Mouse (Mus musculus) G1E (cell line): ENCODE measurements around the gene Prm2.

Experiments
- CTCF ChIP-seq: IDR thresholded peaks from 2 replicates; pipeline ENCODE4 v1.5.1; 2012; ENCODE audit warnings: low read depth, low read length, inconsistent platforms, mixed read lengths
- GATA1 ChIP-seq: IDR thresholded peaks from 2 replicates; pipeline ENCODE4 v1.6.1; 2012; ENCODE audit warnings: borderline replicate concordance, low read length, inconsistent platforms, mixed read lengths
- GATA2 ChIP-seq: IDR thresholded peaks from 2 replicates; pipeline ENCODE4 v1.6.1; 2012; ENCODE audit warnings: low read depth, low read length, inconsistent platforms, borderline replicate concordance
- POLR2AphosphoS5 ChIP-seq: IDR thresholded peaks from 2 replicates; pipeline ENCODE4 v1.6.1; 2012; ENCODE audit warnings: low read depth, low read length, inconsistent platforms; ENCODE audit not compliant: insufficient replicate concordance
- TAL1 ChIP-seq: conservative IDR thresholded peaks from 2 replicates; pipeline ENCODE4 v1.6.1; 2012; ENCODE audit warnings: low read depth, low read length, inconsistent platforms, mixed read lengths

- no peak for TF ChIP-seq CTCF
- no peak for TF ChIP-seq GATA1
- TF ChIP-seq TAL1: no peak
- no peak for TF ChIP-seq GATA2
- TF ChIP-seq POLR2AphosphoS5: no peak
Measured at GRCm38 (mm10) chr16:10783451-10783850, 12.5 kb downstream of the Prm2 start.
